8 mouse cellular contexts compared by ENCODE assay signal in genomic region chr9:61375002-61375401, GRCm38 (mm10). TPM values are rescaled to one million over a fixed set of nuclear protein-coding genes. Genes with fewer than 3 reads are reported as not detected.
DNase-seq lines count a peak whose midpoint lies in the region; ATAC-seq and TF ChIP-seq lines count a peak whose summit lies in the region.

No protein-coding gene starts in this region.

- no peak for DNase-seq in heart, postnatal 25 days (ENCODE audit: low spot score)
- no peak for DNase-seq in ES-E14 (ENCODE audit: low read depth, low spot score)
- no peak for DNase-seq in midbrain, embryonic 10.5 days (ENCODE audit: low spot score)
- DNase-seq in frontal cortex, postnatal 36 days (ENCODE audit: low spot score in 2 of 2) = no peak
- DNase-seq in left cerebral cortex, adult 8-10 months (ENCODE audit: low spot score in 2 of 2) = no peak
- DNase-seq in kidney, postnatal 25 days = no peak

- WGBS in heart, embryonic 14.5 days = 45% methylated on average over 5 of the region's 5 CpGs
- 12% methylated on average over 5 of the region's 5 CpGs for WGBS in forebrain, embryonic 16.5 days
- 16% methylated on average over 5 of the region's 5 CpGs for WGBS in midbrain, embryonic 10.5 days

- peaks cover 24 to 76% of the 10 kb centered on the region in 2 experiments for H3K4me1 ChIP-seq in heart, embryonic 14.5 days (ENCODE audit: control insufficient read depth in 2 of 2, insufficient read depth in 2 of 2, low read length in 2 of 2)
- H3K4me1 ChIP-seq in ES-E14 (ENCODE audit: control insufficient read depth in 2 of 2, insufficient read depth in 2 of 2, low read length in 2 of 2, poor library complexity in 1 of 2) = peaks cover under 1 to 21% of the 10 kb centered on the region in 2 experiments
- peaks cover 67% of the 10 kb centered on the region for H3K4me1 ChIP-seq in forebrain, embryonic 16.5 days (replicated peaks; ENCODE audit: control insufficient read depth, insufficient read depth, low read length)
- H3K4me1 ChIP-seq in midbrain, embryonic 10.5 days = peaks cover 76% of the 10 kb centered on the region

- H3K9ac ChIP-seq in heart, embryonic 14.5 days (ENCODE audit: low read length) = no peak overlapping the region
- H3K9ac ChIP-seq in ES-E14 (ENCODE audit: insufficient read depth, low read depth, low read length, poor library complexity, severe bottlenecking) = no peak overlapping the region
- H3K9ac ChIP-seq in forebrain, embryonic 16.5 days (replicated peaks; ENCODE audit: low read depth, low read length) = peak overlapping the region; percentile 99

- peak overlapping the region; percentile 60 to 74; a peak in 2 of 4 replicates for H3K4me3 ChIP-seq in heart, embryonic 14.5 days (ENCODE audit: control insufficient read depth in 1 of 2, insufficient read depth in 1 of 2, low read depth in 1 of 2, low read length in 2 of 2)
- H3K4me3 ChIP-seq in ES-E14 (ENCODE audit: insufficient read depth in 1 of 2, low read depth in 1 of 2, low read length in 2 of 2, poor library complexity in 1 of 2, severe bottlenecking in 1 of 2) = peak overlapping the region; percentile 88 to 89; a peak in 1 of 4 replicates
- H3K4me3 ChIP-seq in forebrain, embryonic 16.5 days (replicated peaks; ENCODE audit: low read length) = peak overlapping the region; percentile 79
- peak overlapping the region; percentile 98 for H3K4me3 ChIP-seq in midbrain, embryonic 10.5 days

- intact Hi-C loops in heart, postnatal 25 days (cut with DNase I) = no loop called here

- H3K4me2 ChIP-seq in heart, embryonic 14.5 days (ENCODE audit: low read length) = peak overlapping the region; percentile 96
- peak overlapping the region; percentile 77 for H3K4me2 ChIP-seq in forebrain, embryonic 16.5 days (ENCODE audit: low read length)

- no peaks in the 10 kb centered on the region for H3K9me3 ChIP-seq in heart, embryonic 14.5 days (ENCODE audit: control insufficient read depth, low read length)
- no peaks in the 10 kb centered on the region for H3K9me3 ChIP-seq in ES-E14 (ENCODE audit: control insufficient read depth, insufficient read depth, low read depth, low read length)
- H3K9me3 ChIP-seq in forebrain, embryonic 16.5 days (ENCODE audit: control insufficient read depth, low read length) = no peaks in the 10 kb centered on the region
- no peaks in the 10 kb centered on the region for H3K9me3 ChIP-seq in midbrain, embryonic 10.5 days (replicated peaks)

- H3K36me3 ChIP-seq in heart, embryonic 14.5 days (ENCODE audit: control insufficient read depth, insufficient read depth, low read length) = peaks cover 16% of the 10 kb centered on the region
- H3K36me3 ChIP-seq in ES-E14 (ENCODE audit: control insufficient read depth, insufficient read depth, low read length, poor library complexity, severe bottlenecking) = peaks cover 23% of the 10 kb centered on the region
- no peaks in the 10 kb centered on the region for H3K36me3 ChIP-seq in forebrain, embryonic 16.5 days (ENCODE audit: control insufficient read depth, insufficient read depth)
- H3K36me3 ChIP-seq in midbrain, embryonic 10.5 days = peaks cover 52% of the 10 kb centered on the region

- ATAC-seq in heart, embryonic 14.5 days (ENCODE audit: insufficient number of reproducible peaks, insufficient read depth, low FRiP score, low read depth) = no peak
- no peak for ATAC-seq in forebrain, embryonic 16.5 days

- H3K27me3 ChIP-seq in heart, embryonic 14.5 days (ENCODE audit: control insufficient read depth, insufficient read depth, low read length) = peaks cover 60% of the 10 kb centered on the region
- H3K27me3 ChIP-seq in forebrain, embryonic 16.5 days (replicated peaks; ENCODE audit: control insufficient read depth, insufficient read depth, low read length) = no peaks in the 10 kb centered on the region
- H3K27me3 ChIP-seq in midbrain, embryonic 10.5 days (ENCODE audit: low read depth, poor library complexity, severe bottlenecking) = 0 out of 2 replicates have a peak, but pooled peaks cover 7% of the 10 kb centered on the region

- in situ Hi-C loops in ES-E14 (cut with MboI; ENCODE audit: low sequenced_read_pairs in 2 of 2, unreplicated experiment in 2 of 2) = no loop called here

- no peak overlapping the region for H3K27ac ChIP-seq in heart, embryonic 14.5 days (replicated peaks in 1 of 2; ENCODE audit: control insufficient read depth in 1 of 2, insufficient read depth in 1 of 2, low read depth in 2 of 2, low read length in 2 of 2)
- no peak overlapping the region for H3K27ac ChIP-seq in ES-E14 (ENCODE audit: insufficient read depth, low read depth, low read length, poor library complexity, severe bottlenecking)
- no peak overlapping the region for H3K27ac ChIP-seq in forebrain, embryonic 16.5 days (ENCODE audit: low read length)
- peak overlapping the region; percentile 99 for H3K27ac ChIP-seq in midbrain, embryonic 10.5 days (replicated peaks)

TF ChIP-seq in ES-E14, 5 proteins besides CTCF, POLR2A, EP300 and RAD21:
- TF ChIP-seq ZC3H11A (IDR thresholded peaks at IDR 0.05; ENCODE audit: borderline replicate concordance, low read depth, low read length) = no peak
- no peak for TF ChIP-seq MAFK (IDR thresholded peaks at IDR 0.05; ENCODE audit: insufficient read depth, low read depth, low read length)
- TF ChIP-seq ZNF384 (IDR thresholded peaks at IDR 0.05; ENCODE audit: low read depth, low read length) = no peak
- TF ChIP-seq CHD2 (IDR thresholded peaks at IDR 0.05; ENCODE audit: low read depth, low read length) = no peak
- TF ChIP-seq HCFC1 (IDR thresholded peaks at IDR 0.05; ENCODE audit: borderline replicate concordance, insufficient read depth, low read length) = no peak

RNA-seq across cellular contexts. Expression of gene Tle3, which starts 2.8 kb away (rescaled TPM):
- polyA plus RNA-seq in heart, embryonic 14.5 days (2014; fragmentation: Nextera tagmentation; extraction: Ambion mirVana) = 5.2 and 6.4 TPM in 2 replicates
- total RNA-seq in heart, postnatal 25 days (2021) = 10 to 100 TPM; 15.5 to 17.4 TPM
- 51.0 and 57.0 TPM in 2 replicates for total RNA-seq in ES-E14 (2012; rRNA removed)
- 36.8 and 42.5 TPM in 2 replicates for polyA plus RNA-seq in forebrain, embryonic 16.5 days (2015; fragmentation: Nextera tagmentation; extraction: Ambion mirVana)
- polyA plus RNA-seq in midbrain, embryonic 10.5 days (2016; fragmentation: Nextera tagmentation; extraction: Ambion mirVana) = 48.7 and 55.8 TPM in 2 replicates
- total RNA-seq in left cerebral cortex, adult 8-10 months (2022) = 10 to 100 TPM; 37.4 to 53.8 (median 44.7) TPM
